Mouse (Mus musculus) adrenal gland, postnatal 4 days (tissue): ENCODE data around the gene Zxdc. TPM values are rescaled to one million over a fixed set of nuclear protein-coding genes. Genes with fewer than 3 reads are reported as not detected.

Experiments
- DNase-seq, 2 experiments: peaks; one replicate each; pipeline ENCODE4 v3.0.0; 2021 to 2022; ENCODE audit warnings: low spot score in 2 of 2, mixed read lengths in 2 of 2
- total RNA-seq, 2 experiments: library from RNA; stranded (reverse); gene quantifications; 2 replicates each; pipeline ENCODE4 v1.2.3; 2021

Zxdc gene
- total RNA-seq, 2 experiments from 2014 or later: 26.6 to 29.4 TPM

DNA sequence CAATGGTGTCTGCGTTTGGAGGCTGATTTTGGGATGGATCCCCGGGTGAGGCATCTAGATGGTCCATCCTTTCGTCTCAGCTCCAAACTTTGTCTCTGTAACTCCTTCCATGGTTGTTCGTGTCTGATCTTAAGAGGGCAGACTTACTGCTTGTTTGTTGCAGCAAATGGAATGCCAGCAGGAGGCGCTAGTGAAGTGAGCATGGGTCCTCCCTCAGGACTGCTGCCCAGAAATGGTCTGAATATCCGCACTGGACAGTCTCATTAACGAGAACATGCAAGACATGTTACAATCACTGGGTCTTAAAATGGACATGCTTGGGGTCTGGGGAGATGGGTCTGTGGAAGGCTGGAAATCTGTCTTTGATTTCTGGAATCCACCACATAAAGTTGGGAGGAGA is 80.9 kb downstream of the Zxdc start:
- peak; percentile 48 to 76 for DNase-seq

DNA sequence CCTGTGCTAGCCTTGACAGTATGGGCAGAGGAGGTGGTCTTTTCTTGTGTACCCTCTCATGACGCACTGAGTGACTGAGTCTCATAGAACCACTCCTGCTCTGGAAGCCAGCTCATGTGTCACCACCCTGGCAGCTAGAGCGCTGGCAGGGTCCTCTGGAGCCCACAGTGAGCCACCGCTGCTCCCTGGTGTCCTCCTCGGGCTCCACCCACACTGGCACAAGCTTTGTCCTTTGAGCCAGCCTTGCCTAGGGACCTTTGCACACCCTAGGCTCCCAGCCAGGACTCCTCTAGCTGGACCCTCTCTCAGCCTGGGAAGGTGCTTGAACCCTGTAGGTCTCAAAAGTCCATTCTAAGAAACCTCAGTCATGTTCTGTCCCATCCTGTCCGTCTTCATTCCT is 81.4 kb downstream of the Zxdc start:
- no peak for DNase-seq

DNA sequence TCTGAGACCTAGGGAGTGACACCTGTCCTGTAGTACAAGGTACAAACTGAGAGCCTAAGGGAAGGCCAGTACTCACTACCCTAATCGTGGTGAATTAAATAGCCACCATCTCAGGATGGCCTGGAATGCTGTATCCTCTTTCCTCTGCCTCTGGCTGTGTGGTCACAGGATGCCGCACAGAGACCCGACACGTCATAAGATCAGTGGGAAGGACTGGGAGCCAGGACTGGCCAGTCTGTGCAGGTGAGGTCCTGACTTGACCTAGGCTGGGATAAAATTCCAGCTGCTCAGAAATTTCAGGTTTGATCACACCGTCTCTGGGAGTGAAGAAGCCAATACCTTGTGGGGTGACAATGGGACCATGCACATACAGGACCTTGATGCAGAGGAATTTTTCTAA is 82.2 kb downstream of the Zxdc start:
- no peak for DNase-seq

DNA sequence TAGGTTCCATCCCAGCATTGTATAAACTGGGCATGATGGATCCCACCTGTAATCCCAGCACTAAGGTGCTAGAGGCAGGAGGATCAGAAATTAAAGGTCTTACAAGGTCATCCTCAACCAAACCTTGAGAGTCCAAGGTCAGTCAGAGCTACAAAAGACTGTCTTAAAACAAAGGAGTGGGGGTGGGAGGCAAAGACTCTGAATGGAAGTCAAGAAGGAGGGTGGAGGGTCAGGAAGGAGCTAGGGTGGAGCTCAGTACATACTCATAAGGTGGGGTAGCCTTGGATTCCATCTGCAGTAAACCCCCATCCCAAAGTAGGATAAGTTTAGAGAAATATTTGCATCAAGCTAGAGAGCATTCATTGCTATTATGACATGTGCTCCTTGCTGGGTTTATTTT is 83.3 kb downstream of the Zxdc start:
- DNase-seq: no peak

Other genes starting within 250 kb of the Zxdc start
- gene Vmn1r51, start 246.9 kb upstream of the Zxdc start, total RNA-seq: not detected
- gene Vmn1r52, start 194.7 kb upstream of the Zxdc start, total RNA-seq: not detected
- not detected for gene V1ra8, start 166.7 kb upstream of the Zxdc start, total RNA-seq
- gene Vmn1r53, start 145.1 kb upstream of the Zxdc start, total RNA-seq: not detected
- not detected for gene Vmn1r54, start 123.2 kb upstream of the Zxdc start, total RNA-seq
- gene BC048671, start 68.3 kb upstream of the Zxdc start, total RNA-seq: not detected
- 1 to 10 TPM in 1 of 2 experiments, under 1 TPM in 1; 0.59 to 1.1 TPM for gene Chst13, start 44.3 kb upstream of the Zxdc start, total RNA-seq
- gene Uroc1, start 36.2 kb upstream of the Zxdc start, total RNA-seq: 10 to 100 TPM in 1 of 2 experiments, under 1 TPM in 1; 0.70 to 12.4 TPM
- gene Cfap100, start 59.3 kb downstream of the Zxdc start, total RNA-seq: under 1 TPM; 0.14 to 0.76 TPM
- 10 to 100 TPM; 14.3 to 15.0 TPM for gene Klf15, start 93.1 kb downstream of the Zxdc start, total RNA-seq
- 10 to 100 TPM; 70.6 to 81.5 TPM for gene Aldh1l1, start 116.9 kb downstream of the Zxdc start, total RNA-seq
- 10 to 100 TPM; 20.3 to 22.2 TPM for gene Slc41a3, start 235.2 kb downstream of the Zxdc start, total RNA-seq